Mouse (Mus musculus) spleen, adult 2 months (tissue): ENCODE results near the gene Lcorl. TPM values are rescaled to one million over a fixed set of nuclear protein-coding genes. Genes with fewer than 3 reads are reported as not detected.

ENCODE experiments used
- DNase-seq, 2 experiments: peaks; one replicate each; pipeline versions ENCODE4 v3.0.0 to v3.0.0-alpha.2; 2012 to 2021; ENCODE audit warnings: low spot score in 2 of 2, low read depth in 1 of 2
- H3K27ac ChIP-seq: fragments of 200-500 bp; 2 replicates; pipeline ENCODE4 v1.5.1; 2012; ENCODE audit warnings: low read length, inconsistent platforms; ENCODE audit not compliant: insufficient read depth
- H3K27me3 ChIP-seq: fragments of 200-500 bp; 2 replicates; pipeline ENCODE4 v1.6.1; 2012; ENCODE audit warnings: mild to moderate bottlenecking, moderate library complexity, low read length, inconsistent platforms; ENCODE audit not compliant: control insufficient read depth, insufficient read depth
- H3K36me3 ChIP-seq: fragments of 200-500 bp; 2 replicates; pipeline ENCODE4 v1.6.1; 2012; ENCODE audit warnings: mild to moderate bottlenecking, low read length, inconsistent platforms; ENCODE audit not compliant: control insufficient read depth, insufficient read depth
- H3K4me1 ChIP-seq: fragments of 200-500 bp; 2 replicates; pipeline ENCODE4 v1.6.1; 2011; ENCODE audit warnings: inconsistent platforms; ENCODE audit not compliant: control insufficient read depth, insufficient read depth, insufficient read length
- H3K4me3 ChIP-seq: fragments of 200-500 bp; 2 replicates; pipeline ENCODE4 v1.5.1; 2011; ENCODE audit warnings: mild to moderate bottlenecking, inconsistent platforms; ENCODE audit not compliant: insufficient read depth, insufficient read length; ENCODE audit errors: extremely low read depth
- CTCF ChIP-seq: fragments of 200-500 bp; IDR thresholded peaks from 2 replicates; pipeline ENCODE4 v1.5.1; 2011; ENCODE audit warnings: mild to moderate bottlenecking, inconsistent platforms; ENCODE audit not compliant: insufficient read depth, insufficient read length, insufficient replicate concordance; ENCODE audit errors: extremely low read depth
- POLR2A ChIP-seq: fragments of 200-500 bp; IDR thresholded peaks from 2 replicates; pipeline ENCODE4 v1.6.1; 2011; ENCODE audit warnings: low read depth, low read length, inconsistent platforms
- WGBS: fragments of 180-500 bp; shearing (Covaris S2); methylation state at CpG from one replicate; pipeline ENCODE4 v1.1.7; 2018; 5-methylcytosine and 5-hydroxymethylcytosine counted together
- polyA plus RNA-seq: library from polyadenylated mRNA; depleted of rRNA; stranded (reverse); fragments of >200 nt; gene quantifications from 2 replicates; pipeline ENCODE4 v1.2.3, GENCODE M21; 2012

Gene Lcorl
- polyA plus RNA-seq, 1 experiment = 0.50 TPM

DNA sequence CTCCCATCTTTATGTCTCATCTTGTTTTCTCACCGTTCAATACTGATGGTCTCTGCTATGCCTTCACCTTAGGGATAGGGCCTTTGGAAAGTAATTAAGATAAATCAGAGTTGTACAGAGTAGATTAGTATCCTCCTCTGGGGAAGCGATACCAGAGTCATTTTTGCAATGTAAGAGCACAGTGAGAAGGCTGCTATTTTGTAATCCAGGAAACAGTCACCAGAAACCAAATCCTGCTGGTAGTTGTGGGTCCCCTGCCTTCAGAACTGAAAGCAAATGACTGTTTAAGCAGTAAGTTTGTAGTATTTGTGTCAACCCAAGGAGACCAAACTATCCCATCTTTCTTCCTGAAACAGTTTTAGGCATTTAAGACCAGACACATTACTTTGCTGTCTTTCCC lies 147.8 kb downstream of the Lcorl start:
- no peak for DNase-seq
- Histone ChIP-seq H3K4me1 (no peaks in the 10 kb centered on the region), H3K27me3 (no peaks in the 10 kb centered on the region), H3K36me3 (no peaks in the 10 kb centered on the region), H3K4me3 (no peak overlapping the region), H3K27ac (no peak overlapping the region)
- TF ChIP-seq POLR2A (no peak), CTCF (no peak)
- WGBS = 87% methylated on average over 2 of the region's 2 CpGs

DNA sequence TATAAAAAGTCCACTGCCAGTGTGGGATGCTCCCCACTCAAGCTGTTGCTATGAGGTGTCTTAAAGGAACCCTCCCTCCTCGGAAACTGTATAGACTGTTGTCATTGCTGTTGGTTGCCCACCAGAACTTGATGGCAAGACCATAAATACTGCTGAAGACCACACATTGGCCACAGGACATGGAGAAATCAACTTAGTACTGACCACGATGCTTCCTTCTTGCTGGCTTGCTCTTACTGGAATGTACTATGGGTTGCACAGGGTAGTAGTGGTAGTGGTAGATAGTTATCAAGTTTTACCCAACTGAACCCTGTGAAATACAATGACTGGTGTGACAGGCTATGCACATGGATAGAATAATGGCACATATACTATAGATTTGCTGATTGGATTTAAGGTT lies 150.6 kb downstream of the Lcorl start:
- TF ChIP-seq POLR2A (no peak), CTCF (no peak)

GRCm38 (mm10) chr5:45691678-45692077 lies 165.7 kb downstream of the Lcorl start:
- TF ChIP-seq POLR2A (no peak), CTCF (no peak)
- H3K27ac ChIP-seq = no peak overlapping the region
- WGBS = 90% methylated on average over 6 of the region's 6 CpGs

More for the DNA sequence above, 150.6 kb downstream of the Lcorl start:
- no peak overlapping the region for H3K27ac ChIP-seq
- H3K4me1 ChIP-seq = no peaks in the 10 kb centered on the region
- no peaks in the 10 kb centered on the region for H3K27me3 ChIP-seq
- H3K36me3 ChIP-seq = no peaks in the 10 kb centered on the region
- no peak for DNase-seq
- no peak overlapping the region for H3K4me3 ChIP-seq
- WGBS = 80% methylated on average over 2 of the region's 2 CpGs

GRCm38 (mm10) chr5:45690802-45691201 lies 166.6 kb downstream of the Lcorl start:
- Histone ChIP-seq H3K27me3 (no peaks in the 10 kb centered on the region), H3K27ac (no peak overlapping the region), H3K4me3 (no peak overlapping the region), H3K36me3 (no peaks in the 10 kb centered on the region), H3K4me1 (no peaks in the 10 kb centered on the region)
- TF ChIP-seq POLR2A (no peak), CTCF (no peak)
- WGBS = 71% methylated on average over 2 of the region's 2 CpGs
- DNase-seq = no peak

More at GRCm38 (mm10) chr5:45691678-45692077, 165.7 kb downstream of the Lcorl start:
- no peak for DNase-seq
- H3K27me3 ChIP-seq = no peaks in the 10 kb centered on the region
- H3K36me3 ChIP-seq = no peaks in the 10 kb centered on the region
- H3K4me3 ChIP-seq = no peak overlapping the region
- H3K4me1 ChIP-seq = no peaks in the 10 kb centered on the region

DNA sequence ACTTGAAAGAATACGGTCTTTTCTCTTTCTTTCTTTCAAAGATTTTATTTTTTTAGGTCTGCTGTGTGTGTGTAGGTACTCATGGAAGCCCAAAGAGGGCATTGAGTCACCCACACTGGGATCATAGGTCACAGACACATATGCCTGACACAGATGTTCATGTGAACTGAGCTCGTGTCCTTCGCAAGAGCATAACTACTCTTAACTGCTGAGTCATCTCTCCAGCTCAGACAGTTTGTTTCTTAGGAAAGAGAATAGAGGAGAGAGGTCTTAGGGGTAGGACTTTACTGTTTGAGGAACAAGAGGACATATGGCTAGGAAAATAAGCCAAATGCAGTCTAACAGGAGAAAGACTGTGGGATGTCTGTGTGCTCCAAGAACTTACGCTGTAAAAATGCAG lies 168.3 kb downstream of the Lcorl start:
- Histone ChIP-seq H3K4me3 (no peak overlapping the region), H3K36me3 (no peaks in the 10 kb centered on the region), H3K27ac (no peak overlapping the region), H3K27me3 (no peaks in the 10 kb centered on the region), H3K4me1 (no peaks in the 10 kb centered on the region)
- WGBS = 83% methylated on average over 4 of the region's 4 CpGs
- no peak for DNase-seq
- TF ChIP-seq POLR2A (no peak), CTCF (no peak)

GRCm38 (mm10) chr5:45686223-45686622 lies 171.2 kb downstream of the Lcorl start:
- no peak overlapping the region for H3K4me3 ChIP-seq
- 95% methylated on average over 3 of the region's 3 CpGs for WGBS
- no peak for DNase-seq
- no peaks in the 10 kb centered on the region for H3K36me3 ChIP-seq
- no peak overlapping the region for H3K27ac ChIP-seq
- no peaks in the 10 kb centered on the region for H3K27me3 ChIP-seq
- TF ChIP-seq CTCF (no peak), POLR2A (no peak)
- H3K4me1 ChIP-seq = no peaks in the 10 kb centered on the region

DNA sequence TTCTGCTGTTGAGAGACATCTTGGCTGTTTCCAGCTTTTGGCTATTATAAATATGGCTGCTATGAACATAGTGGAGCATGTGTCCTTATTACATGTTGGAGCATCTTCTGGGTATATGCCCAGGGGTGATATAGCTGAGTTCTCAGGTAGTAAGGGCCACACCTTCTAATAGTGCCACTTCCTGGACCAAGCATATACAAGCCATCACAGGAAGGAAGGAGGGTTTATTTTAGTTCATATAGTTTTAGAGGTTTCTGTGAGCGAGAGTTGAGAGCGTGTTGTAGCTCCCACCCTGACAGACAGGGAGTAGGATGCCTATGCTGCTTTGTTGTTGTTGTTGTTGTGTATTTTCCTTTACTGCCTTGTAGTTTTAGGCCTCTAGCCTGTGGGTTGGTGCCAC lies 172.2 kb downstream of the Lcorl start:
- TF ChIP-seq CTCF (no peak), POLR2A (no peak)
- DNase-seq = no peak
- WGBS = 85% methylated on average over 2 of the region's 2 CpGs
- H3K27me3 ChIP-seq = no peaks in the 10 kb centered on the region
- no peaks in the 10 kb centered on the region for H3K36me3 ChIP-seq
- no peaks in the 10 kb centered on the region for H3K4me1 ChIP-seq
- no peak overlapping the region for H3K4me3 ChIP-seq
- no peak overlapping the region for H3K27ac ChIP-seq
